Mouse (Mus musculus) retina, embryonic 14.5 days (tissue): ENCODE measurements around the gene Myof.

Experiments used
- DNase-seq: peaks from one replicate; pipeline ENCODE4 v3.0.0-alpha.2; 2015; ENCODE audit warnings: low spot score

Myof gene

DNA sequence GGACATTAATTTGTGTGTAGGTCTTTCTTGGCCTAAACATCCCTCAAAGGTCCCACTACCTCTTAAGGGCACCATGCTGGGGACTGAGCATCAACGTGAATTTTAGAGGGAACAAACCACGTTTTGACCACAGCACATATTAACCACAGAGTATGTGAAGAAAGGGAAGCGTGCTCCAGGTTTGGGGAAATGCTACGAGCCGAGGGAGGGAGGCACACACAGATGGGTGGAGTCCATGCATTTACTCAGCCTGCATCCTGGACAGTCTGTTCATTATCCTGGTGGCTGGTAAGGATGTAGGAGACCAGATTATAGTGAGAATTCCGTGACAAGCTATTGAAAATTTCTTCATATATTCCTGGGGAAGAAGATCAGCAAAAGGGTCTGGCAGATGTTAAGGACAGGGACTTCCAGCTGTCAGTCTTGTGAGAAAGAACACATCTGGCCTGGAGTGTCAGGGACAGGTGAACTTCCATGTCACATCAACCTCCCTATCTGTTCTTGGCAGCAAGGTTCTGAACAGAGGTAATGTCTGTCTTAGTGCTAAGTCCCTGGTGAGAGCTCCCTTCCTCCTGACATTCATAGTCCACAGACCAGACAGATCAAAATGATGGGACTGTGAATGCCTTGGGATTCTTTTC is 166.7 kb downstream of the Myof start:
- no peak for DNase-seq

DNA sequence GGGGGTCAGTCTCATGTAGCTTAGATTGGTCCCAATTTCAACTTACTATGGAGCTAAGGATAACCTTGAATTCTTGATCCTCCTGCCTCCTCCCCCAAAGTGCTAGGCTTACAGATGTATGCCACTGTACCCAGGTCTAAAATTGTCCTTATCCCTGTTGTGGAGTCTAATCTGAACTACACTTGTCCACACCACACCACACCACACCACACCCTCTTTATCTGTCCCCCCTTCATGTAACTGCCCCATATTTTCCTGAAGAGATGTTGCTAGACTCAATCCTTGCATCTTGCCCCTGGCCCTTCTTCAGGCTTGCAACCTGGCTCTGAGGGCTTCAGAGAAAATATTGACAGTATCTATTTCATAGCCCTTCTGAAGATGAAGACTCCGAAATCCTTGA is 169.9 kb downstream of the Myof start:
- DNase-seq = no peak

DNA sequence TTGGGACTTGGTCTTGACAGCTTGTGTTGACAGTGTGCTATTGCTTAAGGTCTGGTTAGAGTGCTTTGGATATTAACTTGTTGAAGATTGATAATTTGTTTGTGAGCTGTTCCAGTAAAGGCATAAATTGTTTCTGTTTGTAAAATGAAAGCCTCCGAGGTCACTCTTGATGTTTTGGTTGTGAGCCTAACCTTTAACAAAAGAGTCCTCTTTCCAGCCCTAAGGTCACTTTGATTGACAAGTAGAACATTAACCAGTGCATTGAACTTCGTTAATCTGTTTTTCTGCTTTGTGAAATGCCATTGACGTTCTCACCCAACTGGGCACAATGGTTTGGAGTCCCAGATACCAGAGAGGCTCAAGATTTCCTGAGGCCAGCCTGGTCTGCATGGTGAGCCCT is 175.8 kb downstream of the Myof start:
- no peak for DNase-seq

DNA sequence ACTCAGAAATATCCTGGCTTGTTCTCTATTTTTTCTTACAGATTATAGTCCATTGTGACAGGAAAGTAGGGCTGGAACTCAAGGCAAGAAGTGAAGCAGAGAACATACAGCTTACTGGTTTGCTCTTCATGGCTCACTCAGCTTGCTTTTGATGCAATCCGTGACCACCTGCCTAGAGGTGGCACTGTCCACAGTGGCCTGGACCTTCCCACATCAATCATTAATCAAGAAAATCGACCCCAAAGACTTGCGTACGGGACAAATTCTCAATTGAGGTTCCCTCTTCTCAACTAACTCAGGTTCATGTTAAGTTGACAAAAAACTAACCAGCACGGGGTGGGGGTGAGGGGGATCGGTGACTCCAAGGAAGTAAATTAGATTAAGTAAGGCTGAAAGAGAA is 176.4 kb downstream of the Myof start:
- no peak for DNase-seq

DNA sequence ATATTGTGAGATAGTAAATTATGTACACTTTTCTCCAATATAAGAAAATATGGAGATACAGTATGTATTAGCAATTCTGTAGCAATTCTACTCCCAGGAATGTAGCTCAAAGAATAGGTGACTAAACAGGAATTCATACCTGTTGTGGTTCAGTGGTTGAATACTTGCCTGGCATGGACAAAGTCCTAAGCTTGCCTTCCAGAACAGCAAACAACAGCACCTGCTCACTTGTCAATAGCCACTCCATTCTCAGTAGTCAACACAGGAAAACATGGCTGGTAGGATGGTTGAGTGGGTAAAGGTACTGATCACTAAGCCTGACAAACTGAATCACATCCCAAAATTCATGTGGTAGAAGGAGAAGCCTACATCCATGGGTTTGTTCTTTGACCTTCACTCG is 182.2 kb downstream of the Myof start:
- no peak for DNase-seq

DNA sequence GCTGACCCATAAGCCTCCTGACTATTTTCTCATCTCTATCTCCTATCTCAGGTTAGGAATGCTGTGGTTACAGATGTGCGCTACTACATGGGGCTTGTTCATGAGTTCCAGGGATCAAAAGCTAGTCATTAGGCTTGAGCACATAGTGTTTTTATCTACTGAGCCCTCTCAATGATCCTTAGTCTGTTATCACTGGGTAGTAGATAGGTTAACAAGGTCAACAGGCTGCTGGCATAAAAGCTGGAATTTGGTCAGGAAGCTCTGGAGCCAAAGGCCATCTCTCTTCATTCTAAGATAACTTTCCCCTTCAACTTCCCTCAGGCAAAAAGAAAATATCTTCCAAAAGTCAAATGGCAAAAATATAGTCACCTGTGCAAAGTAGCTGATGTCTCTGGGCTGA is 183.1 kb downstream of the Myof start:
- no peak for DNase-seq

DNA sequence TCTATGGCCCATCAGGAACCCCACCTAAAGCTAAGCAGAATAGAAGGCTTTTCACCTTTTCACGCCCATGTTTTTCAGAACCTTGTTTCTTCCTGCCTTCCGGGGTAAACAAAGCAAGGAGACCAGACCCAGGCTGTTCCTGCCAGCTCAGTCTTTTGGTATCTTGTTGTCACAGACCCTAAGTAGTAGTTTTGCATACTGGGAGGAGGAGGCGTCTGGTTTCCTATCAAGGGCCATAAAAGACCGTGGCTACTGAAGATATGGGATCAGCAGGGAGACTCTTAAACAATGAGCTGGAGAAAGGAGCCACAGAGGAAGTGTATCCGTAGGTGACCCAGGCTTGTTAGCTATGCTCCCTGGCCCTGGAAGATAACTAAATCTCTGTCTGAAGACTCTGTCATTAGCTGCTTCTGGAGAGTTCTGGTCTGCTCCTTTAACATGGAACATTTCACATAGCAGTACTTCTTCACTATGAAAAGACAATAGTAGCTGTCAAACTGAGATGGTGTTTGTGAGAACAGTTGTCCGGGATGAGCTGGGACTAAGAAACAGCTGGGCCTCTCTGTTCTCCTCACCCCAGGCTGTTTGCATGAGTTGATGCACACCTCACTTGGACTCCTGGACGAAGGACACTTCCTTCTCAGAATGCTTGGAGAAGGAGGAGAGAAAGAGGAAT is 184.8 kb downstream of the Myof start:
- no peak for DNase-seq

DNA sequence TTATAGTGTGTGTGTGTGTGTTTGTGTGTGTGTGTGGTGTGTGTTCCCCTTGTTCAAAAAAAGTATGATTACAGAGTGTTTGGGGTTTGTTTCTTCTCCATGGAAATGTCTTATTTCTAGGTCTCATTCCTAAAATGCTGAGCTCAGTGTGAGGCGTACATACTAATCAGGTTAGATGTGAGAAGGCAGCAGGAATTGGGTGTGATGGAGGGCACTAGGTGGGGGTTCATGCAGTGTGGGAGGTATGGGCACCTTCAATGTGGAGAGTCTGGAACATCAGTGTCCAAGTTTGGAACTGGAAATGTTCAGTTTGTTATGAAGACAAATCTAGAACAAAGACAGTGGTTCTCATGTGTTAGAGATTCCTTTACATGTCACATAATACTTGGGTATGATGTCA is 191.3 kb downstream of the Myof start:
- DNase-seq = no peak

DNA sequence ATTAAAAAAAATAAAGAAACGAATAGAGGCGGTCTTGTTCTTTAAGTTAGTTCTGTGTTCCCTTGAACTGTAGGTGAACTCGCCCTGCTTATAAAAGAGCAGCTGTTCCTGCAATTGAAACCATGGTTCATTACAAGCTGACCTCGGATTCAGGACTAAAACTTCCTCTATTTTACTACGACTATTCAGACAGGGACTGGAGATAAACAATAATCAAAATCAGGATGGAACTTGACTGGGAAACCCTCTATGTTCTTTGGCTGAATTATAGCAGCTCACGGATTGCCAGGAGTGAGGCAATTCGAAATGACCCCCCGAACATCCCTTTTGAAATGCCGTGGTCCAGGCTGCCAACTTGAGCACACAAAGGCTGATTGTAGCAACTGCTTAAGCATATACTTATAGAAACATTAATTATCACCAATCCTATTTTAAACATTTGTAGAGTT is 191.8 kb downstream of the Myof start:
- no peak for DNase-seq
